Mouse (Mus musculus) neural tube, embryonic 13.5 days (tissue): ENCODE measurements around the gene Fgf23. TPM values are rescaled to one million over a fixed set of nuclear protein-coding genes. Genes with fewer than 3 reads are reported as not detected.
A peak's percentile ranks its signal among the peaks of the same experiment; 100 is the strongest.

ENCODE experiments used
- ATAC-seq: fragments of 200-750 bp; cut with Nextera tagmentation; 2 replicates; pipeline ENCODE4 v1.8.0; 2017; ENCODE audit warnings: low read depth, mild to moderate bottlenecking, moderate TSS enrichment, moderate library complexity
- H3K27ac ChIP-seq: fragments of 300-500 bp; sonication (generic); replicated peaks from 2 replicates; pipeline ENCODE4 v1.5.1; 2015; ENCODE audit warnings: moderate library complexity, mild to moderate bottlenecking, inconsistent platforms
- H3K27me3 ChIP-seq: fragments of 300-500 bp; sonication (generic); 2 replicates; pipeline ENCODE4 v1.6.1; 2015; ENCODE audit warnings: mild to moderate bottlenecking, inconsistent platforms
- H3K36me3 ChIP-seq: fragments of 300-500 bp; sonication (generic); 2 replicates; pipeline ENCODE4 v1.6.1; 2015; ENCODE audit warnings: mild to moderate bottlenecking, inconsistent platforms
- H3K4me1 ChIP-seq: fragments of 300-500 bp; sonication (generic); replicated peaks from 2 replicates; pipeline ENCODE4 v1.6.1; 2015; ENCODE audit warnings: inconsistent platforms
- H3K4me2 ChIP-seq: fragments of 300-500 bp; sonication (generic); 2 replicates; pipeline ENCODE4 v1.6.1; 2015; ENCODE audit warnings: inconsistent platforms, mild to moderate bottlenecking, moderate library complexity
- H3K4me3 ChIP-seq: fragments of 300-500 bp; sonication (generic); 2 replicates; pipeline ENCODE4 v1.5.1; 2015; ENCODE audit warnings: mild to moderate bottlenecking, inconsistent platforms
- H3K9ac ChIP-seq: fragments of 300-500 bp; sonication (generic); 2 replicates; pipeline ENCODE4 v1.6.1; 2015; ENCODE audit warnings: moderate library complexity, mild to moderate bottlenecking, inconsistent platforms
- H3K9me3 ChIP-seq: fragments of 300-500 bp; sonication (generic); 2 replicates; pipeline ENCODE4 v1.6.1; 2016; ENCODE audit warnings: inconsistent platforms
- WGBS: fragments of 180-500 bp; shearing (Covaris S2); methylation state at CpG from one replicate; pipeline ENCODE4 v1.1.7; 2015; 5-methylcytosine and 5-hydroxymethylcytosine counted together
- polyA plus RNA-seq: library from polyadenylated mRNA; unstranded; fragments of >200 nt; fragmentation: Nextera tagmentation; extraction: Ambion mirVana; gene quantifications from 2 replicates; pipeline ENCODE4 v1.2.1, GENCODE M21; 2015

The Fgf23 gene
- polyA plus RNA-seq: not detected in 2 replicates

DNA sequence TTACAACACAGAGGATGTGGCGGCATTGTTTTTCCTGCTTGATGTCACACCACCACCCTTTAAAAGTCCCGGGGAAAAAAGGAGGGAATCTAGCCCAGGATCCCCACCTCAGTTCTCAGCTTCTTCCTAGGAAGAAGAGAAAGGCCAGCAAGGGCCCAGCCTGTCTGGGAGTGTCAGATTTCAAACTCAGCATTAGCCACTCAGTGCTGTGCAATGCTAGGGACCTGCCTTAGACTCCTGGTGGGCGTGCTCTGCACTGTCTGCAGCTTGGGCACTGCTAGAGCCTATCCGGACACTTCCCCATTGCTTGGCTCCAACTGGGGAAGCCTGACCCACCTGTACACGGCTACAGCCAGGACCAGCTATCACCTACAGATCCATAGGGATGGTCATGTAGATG is at the start of gene Fgf23:
Fgf23 (plus strand) TSS at position 86 of the 400 bp plus-strand sequence.
- Histone ChIP-seq H3K27ac (no peak within 1 kb of the TSS), H3K4me3 (no peak within 1 kb of the TSS), H3K4me1 (no peaks in the 10 kb centered on the region), H3K36me3 (no peaks in the 10 kb centered on the region), H3K9ac (no peak within 1 kb of the TSS), H3K4me2 (no peak within 1 kb of the TSS), H3K9me3 (no peaks in the 10 kb centered on the region), H3K27me3 (no peaks in the 10 kb centered on the region; the same call in 1 of the 2 replicates)
- no peak for ATAC-seq
- 18% methylated on average over 5 of the region's 5 CpGs for WGBS

- H3K4me3 ChIP-seq: no peak overlapping the region
- H3K9ac ChIP-seq: no peak overlapping the region
- WGBS: 75% methylated on average over 7 of the region's 7 CpGs
- no peak overlapping the region for H3K27ac ChIP-seq
- ATAC-seq: no peak
- no peak overlapping the region for H3K4me2 ChIP-seq
- H3K4me1 ChIP-seq: peaks cover 8% of the 10 kb centered on the region; the same call in 1 of the 2 replicates
- H3K27me3 ChIP-seq: no peaks in the 10 kb centered on the region
- no peaks in the 10 kb centered on the region for H3K36me3 ChIP-seq
- no peaks in the 10 kb centered on the region for H3K9me3 ChIP-seq
These were observed 47.9 kb upstream of the Fgf23 start for GRCm38 (mm10) chr6:127024836-127025235.

DNA sequence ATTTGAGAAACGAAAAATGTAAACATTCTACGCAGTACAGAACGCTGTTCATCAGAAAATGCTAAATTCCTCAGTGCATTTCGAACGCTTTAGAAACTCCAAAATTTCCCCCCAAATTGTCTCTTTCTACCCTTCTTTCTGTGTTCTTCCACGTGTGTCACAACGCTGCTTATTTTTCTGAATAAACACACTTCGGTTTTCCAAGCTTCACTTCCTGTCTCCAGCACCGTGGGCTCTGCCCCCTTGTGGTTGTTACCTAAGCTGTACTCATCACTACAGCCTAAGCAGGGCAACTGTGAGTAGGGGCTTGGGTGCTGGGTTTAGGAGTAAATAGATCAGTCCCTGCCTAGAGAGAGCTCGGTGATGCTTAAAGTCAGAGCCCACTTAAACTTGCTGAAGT is 37.9 kb upstream of the Fgf23 start:
- no peaks in the 10 kb centered on the region for H3K9me3 ChIP-seq
- peak overlapping the region; percentile 12; the same call in 1 of the 2 replicates for H3K4me3 ChIP-seq
- ATAC-seq: no peak
- H3K36me3 ChIP-seq: no peaks in the 10 kb centered on the region
- H3K9ac ChIP-seq: no peak overlapping the region
- 44% methylated on average over 10 of the region's 10 CpGs for WGBS
- H3K4me1 ChIP-seq: 0 out of 2 replicates have a peak, but pooled peaks cover 12% of the 10 kb centered on the region
- no peaks in the 10 kb centered on the region for H3K27me3 ChIP-seq
- H3K27ac ChIP-seq: no peak overlapping the region
- H3K4me2 ChIP-seq: peak overlapping the region; percentile 42

DNA sequence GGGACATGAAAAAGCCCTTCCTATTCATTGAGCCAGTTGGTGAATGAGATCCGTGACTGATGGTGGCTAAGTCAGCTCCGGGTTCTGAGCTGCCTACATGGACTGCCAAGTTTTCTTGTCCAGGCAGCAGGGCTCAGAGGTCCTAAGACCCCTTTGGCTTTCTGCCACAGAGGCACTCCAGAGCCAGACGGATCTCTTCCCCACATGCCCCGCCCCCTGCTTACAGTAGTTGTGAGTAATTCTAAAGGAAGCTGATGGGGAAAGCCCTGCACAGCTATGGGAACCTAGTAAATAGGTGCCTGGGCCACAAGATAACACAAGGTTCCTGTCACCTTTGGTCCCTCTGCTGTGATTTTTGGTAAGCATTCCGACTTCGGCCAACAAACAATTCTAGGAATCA is 27.8 kb upstream of the Fgf23 start:
- Histone ChIP-seq H3K9ac (no peak overlapping the region), H3K27me3 (no peaks in the 10 kb centered on the region), H3K9me3 (no peaks in the 10 kb centered on the region), H3K4me2 (no peak overlapping the region), H3K4me1 (no peaks in the 10 kb centered on the region), H3K36me3 (no peaks in the 10 kb centered on the region), H3K27ac (no peak overlapping the region), H3K4me3 (no peak overlapping the region)
- WGBS: 62% methylated on average over 6 of the region's 6 CpGs
- no peak for ATAC-seq

DNA sequence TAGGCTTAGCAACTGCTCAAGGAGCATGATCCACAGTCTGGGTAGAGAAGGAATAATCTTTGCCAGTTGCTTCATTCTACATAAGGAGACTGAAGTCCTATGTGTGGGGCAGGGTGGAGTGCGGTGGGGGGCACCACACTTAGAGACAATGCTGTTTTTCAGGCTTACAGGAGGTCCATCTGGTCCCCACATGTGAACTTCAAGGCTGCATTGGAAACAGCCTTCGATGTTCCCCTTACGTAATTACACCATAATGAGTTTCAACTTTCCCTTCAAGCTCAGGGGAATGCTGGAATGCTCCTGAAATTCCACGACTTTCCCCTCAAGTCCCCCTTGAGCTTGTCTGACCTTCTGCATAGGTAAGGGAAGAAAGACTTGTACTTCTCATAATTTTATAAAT is 21.9 kb upstream of the Fgf23 start:
- no peaks in the 10 kb centered on the region for H3K27me3 ChIP-seq
- H3K9me3 ChIP-seq: no peaks in the 10 kb centered on the region
- no peak overlapping the region for H3K4me2 ChIP-seq
- no peak overlapping the region for H3K9ac ChIP-seq
- H3K27ac ChIP-seq: no peak overlapping the region
- H3K36me3 ChIP-seq: no peaks in the 10 kb centered on the region
- H3K4me1 ChIP-seq: no peaks in the 10 kb centered on the region
- H3K4me3 ChIP-seq: no peak overlapping the region
- no peak for ATAC-seq
- WGBS: 81% methylated on average over 4 of the region's 4 CpGs

GRCm38 (mm10) chr6:127056990-127057588 is 15.6 kb upstream of the Fgf23 start:
- no peak overlapping the region for H3K9ac ChIP-seq
- WGBS: 88% methylated on average over 12 of the region's 12 CpGs
- no peak overlapping the region for H3K27ac ChIP-seq
- no peaks in the 10 kb centered on the region for H3K9me3 ChIP-seq
- no peaks in the 10 kb centered on the region for H3K4me1 ChIP-seq
- no peak for ATAC-seq
- no peak overlapping the region for H3K4me2 ChIP-seq
- H3K4me3 ChIP-seq: no peak overlapping the region
- no peaks in the 10 kb centered on the region for H3K36me3 ChIP-seq
- H3K27me3 ChIP-seq: no peaks in the 10 kb centered on the region

GRCm38 (mm10) chr6:127059975-127060374 is 12.7 kb upstream of the Fgf23 start:
- Histone ChIP-seq H3K4me1 (peaks cover 3% of the 10 kb centered on the region; the same call in 1 of the 2 replicates), H3K9me3 (no peaks in the 10 kb centered on the region), H3K9ac (no peak overlapping the region), H3K36me3 (no peaks in the 10 kb centered on the region), H3K27me3 (peaks cover 6% of the 10 kb centered on the region; the same call in 1 of the 2 replicates), H3K4me2 (no peak overlapping the region), H3K27ac (no peak overlapping the region), H3K4me3 (no peak overlapping the region)
- WGBS: 87% methylated on average over 4 of the region's 4 CpGs
- no peak for ATAC-seq

DNA sequence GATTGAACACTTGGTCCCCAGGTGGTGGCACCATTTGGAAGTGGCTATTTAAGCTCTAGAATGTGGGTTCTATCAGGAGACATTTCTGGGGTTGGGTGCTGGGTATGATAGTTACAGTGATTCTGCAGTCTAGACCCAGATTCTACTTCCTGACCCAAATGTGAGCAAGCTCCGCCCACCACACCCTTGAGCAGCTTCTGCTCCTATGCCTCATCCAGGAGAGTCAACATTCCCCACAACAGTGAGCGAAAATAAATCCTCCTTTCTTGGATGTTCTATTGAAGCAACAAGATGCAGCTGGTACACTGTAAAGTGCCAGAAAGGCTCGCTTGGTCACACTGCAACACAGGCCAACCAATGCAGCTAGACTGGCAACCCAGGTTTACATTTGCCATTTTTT is 8.8 kb upstream of the Fgf23 start:
- H3K9ac ChIP-seq: no peak overlapping the region
- no peaks in the 10 kb centered on the region for H3K36me3 ChIP-seq
- H3K4me3 ChIP-seq: no peak overlapping the region
- H3K4me1 ChIP-seq: peaks cover 3% of the 10 kb centered on the region; the same call in 1 of the 2 replicates
- no peak overlapping the region for H3K27ac ChIP-seq
- 81% methylated on average over 3 of the region's 3 CpGs for WGBS
- H3K4me2 ChIP-seq: no peak overlapping the region
- H3K9me3 ChIP-seq: no peaks in the 10 kb centered on the region
- H3K27me3 ChIP-seq: peaks cover 6% of the 10 kb centered on the region
- ATAC-seq: no peak

- H3K4me1 ChIP-seq: peaks cover 3% of the 10 kb centered on the region; the same call in 1 of the 2 replicates
- no peak for ATAC-seq
- H3K4me3 ChIP-seq: no peak overlapping the region
- H3K9ac ChIP-seq: peak overlapping the region; percentile 50
- no peak overlapping the region for H3K27ac ChIP-seq
- 6% methylated on average over 14 of the region's 14 CpGs for WGBS
- no peaks in the 10 kb centered on the region for H3K36me3 ChIP-seq
- H3K9me3 ChIP-seq: no peaks in the 10 kb centered on the region
- peaks cover 6% of the 10 kb centered on the region for H3K27me3 ChIP-seq
- H3K4me2 ChIP-seq: peak overlapping the region; percentile 43
These were observed 7.9 kb upstream of the Fgf23 start for GRCm38 (mm10) chr6:127064815-127065214.

DNA sequence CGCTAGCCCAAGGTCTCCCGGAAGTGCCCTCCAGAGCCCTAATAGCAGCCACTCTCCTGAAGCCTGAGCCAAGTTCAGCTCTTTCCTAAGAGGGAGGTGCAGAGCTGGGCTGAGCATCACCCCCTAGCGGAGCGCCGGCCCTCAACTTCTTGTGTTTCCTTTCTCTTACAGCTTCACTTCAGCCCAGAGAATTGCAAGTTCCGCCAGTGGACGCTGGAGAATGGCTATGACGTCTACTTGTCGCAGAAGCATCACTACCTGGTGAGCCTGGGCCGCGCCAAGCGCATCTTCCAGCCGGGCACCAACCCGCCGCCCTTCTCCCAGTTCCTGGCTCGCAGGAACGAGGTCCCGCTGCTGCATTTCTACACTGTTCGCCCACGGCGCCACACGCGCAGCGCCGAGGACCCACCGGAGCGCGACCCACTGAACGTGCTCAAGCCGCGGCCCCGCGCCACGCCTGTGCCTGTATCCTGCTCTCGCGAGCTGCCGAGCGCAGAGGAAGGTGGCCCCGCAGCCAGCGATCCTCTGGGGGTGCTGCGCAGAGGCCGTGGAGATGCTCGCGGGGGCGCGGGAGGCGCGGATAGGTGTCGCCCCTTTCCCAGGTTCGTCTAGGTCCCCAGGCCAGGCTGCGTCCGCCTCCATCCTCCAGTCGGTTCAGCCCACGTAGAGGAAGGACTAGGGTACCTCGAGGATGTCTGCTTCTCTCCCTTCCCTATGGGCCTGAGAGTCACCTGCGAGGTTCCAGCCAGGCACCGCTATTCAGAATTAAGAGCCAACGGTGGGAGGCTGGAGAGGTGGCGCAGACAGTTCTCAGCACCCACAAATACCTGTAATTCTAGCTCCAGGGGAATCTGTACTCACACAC is 7.4 kb downstream of the Fgf23 start:
- peak overlapping the region; percentile 86 for H3K9ac ChIP-seq
- H3K4me3 ChIP-seq: peak overlapping the region; percentile 61
- 1% methylated on average over 48 of the region's 59 CpGs for WGBS
- peaks cover 22% of the 10 kb centered on the region for H3K27me3 ChIP-seq
- peaks cover 9% of the 10 kb centered on the region for H3K4me1 ChIP-seq
- peak overlapping the region; percentile 93 for H3K4me2 ChIP-seq
- no peaks in the 10 kb centered on the region for H3K9me3 ChIP-seq
- no peaks in the 10 kb centered on the region for H3K36me3 ChIP-seq
- peak; percentile 96 for ATAC-seq
- H3K27ac ChIP-seq: peak overlapping the region; percentile 88

- Histone ChIP-seq H3K27ac (no peak overlapping the region), H3K9ac (no peak overlapping the region), H3K4me1 (peaks cover 9% of the 10 kb centered on the region), H3K4me2 (no peak overlapping the region), H3K4me3 (no peak overlapping the region), H3K36me3 (0 out of 2 replicates have a peak, but pooled peaks cover 2% of the 10 kb centered on the region), H3K9me3 (no peaks in the 10 kb centered on the region), H3K27me3 (peaks cover 22% of the 10 kb centered on the region)
- ATAC-seq: no peak
- 70% methylated on average over 6 of the region's 6 CpGs for WGBS
These were observed 9.1 kb downstream of the Fgf23 start for GRCm38 (mm10) chr6:127081820-127082219.

DNA sequence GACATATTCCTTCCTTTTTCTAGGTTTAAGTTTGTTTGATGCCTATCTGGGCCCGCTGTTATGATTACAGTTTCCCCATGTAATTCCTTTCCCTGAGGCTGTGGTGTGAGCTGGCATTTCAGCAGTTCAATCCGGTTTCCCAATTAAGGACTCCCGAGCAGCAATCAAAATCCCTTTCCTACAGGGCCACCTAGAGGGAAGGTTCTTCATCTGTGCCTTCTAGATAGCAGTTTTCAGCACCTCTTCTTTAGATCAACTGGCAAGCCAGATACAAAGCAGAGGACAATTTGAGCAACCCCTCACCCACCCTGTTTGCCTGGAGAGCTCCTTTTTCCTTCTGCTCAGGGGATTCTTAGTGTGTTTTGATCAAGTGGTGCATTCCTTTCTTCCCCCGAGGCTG is 14.0 kb downstream of the Fgf23 start:
- 80% methylated on average over 4 of the region's 4 CpGs for WGBS
- H3K27ac ChIP-seq: no peak overlapping the region

More for the DNA sequence above, 14.0 kb downstream of the Fgf23 start:
- Histone ChIP-seq H3K4me3 (no peak overlapping the region), H3K4me2 (no peak overlapping the region), H3K4me1 (no peaks in the 10 kb centered on the region), H3K27me3 (peaks cover 10% of the 10 kb centered on the region; the same call in 1 of the 2 replicates), H3K36me3 (peaks cover 51% of the 10 kb centered on the region), H3K9me3 (no peaks in the 10 kb centered on the region), H3K9ac (no peak overlapping the region)
- no peak for ATAC-seq
